Mouse (Mus musculus): ENCODE data around the gene Gfy. TPM values are rescaled to one million over a fixed set of nuclear protein-coding genes. Genes with fewer than 3 reads are reported as not detected.
A peak's percentile ranks its signal among the peaks of the same experiment; 100 is the strongest.

Gfy gene
- polyA plus RNA-seq, 1 experiment = not detected

DNA sequence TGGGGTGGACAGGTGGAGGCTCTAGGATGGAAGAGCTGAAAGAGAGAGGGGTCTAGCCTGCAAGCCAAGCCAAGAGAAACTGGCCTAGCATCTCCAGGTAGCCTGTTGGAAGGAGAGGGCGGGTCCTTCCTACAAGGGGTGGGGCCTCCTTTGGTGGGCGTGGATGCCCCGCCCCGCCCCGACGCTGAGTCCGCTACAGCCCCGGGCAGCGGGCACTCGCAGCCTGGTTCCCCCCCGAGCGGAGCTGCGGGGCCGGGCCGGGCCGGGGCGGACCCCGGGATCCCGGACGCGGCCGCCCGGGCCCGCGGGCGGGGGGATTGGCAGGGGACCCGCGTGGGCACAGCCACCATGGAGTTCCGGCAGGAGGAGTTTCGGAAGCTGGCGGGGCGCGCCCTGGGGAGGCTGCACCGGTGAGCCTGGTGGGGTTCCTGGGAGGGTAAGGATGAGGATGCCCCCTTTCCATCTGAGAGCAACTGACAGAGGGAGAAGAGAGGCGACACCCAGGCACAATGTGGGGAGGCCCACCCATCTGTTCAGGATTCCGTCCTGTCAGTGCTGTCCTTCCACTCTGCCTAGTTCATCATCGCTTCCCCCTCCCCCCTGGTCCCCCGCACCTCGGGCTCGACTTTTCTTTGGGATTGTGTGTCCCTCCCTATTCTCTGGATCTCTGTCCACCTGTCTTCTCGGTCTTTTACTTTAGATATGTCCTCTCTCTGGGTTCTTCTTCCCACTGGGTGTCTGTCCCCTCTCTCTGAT lies 15.5 kb downstream of the Gfy start, which contains the start of gene Slc17a7:
Gene Slc17a7 (plus strand): TSS at position 215 of the 756 bp plus-strand sequence.
- H3K4me3 ChIP-seq (ENCODE audit: extremely low read depth, insufficient read depth, insufficient read length) = no peak within 1 kb of the TSS
- TF ChIP-seq CTCF (IDR thresholded peaks at IDR 0.05; ENCODE audit: extremely low read depth, insufficient read depth, insufficient read length, insufficient replicate concordance) (no peak), POLR2A (IDR thresholded peaks at IDR 0.05; ENCODE audit: low read depth, low read length) (no peak)
- H3K27ac ChIP-seq (ENCODE audit: insufficient read depth, low read length) = no peak within 1 kb of the TSS
- DNase-seq (ENCODE audit: low read depth in 1 of 2, low spot score in 2 of 2) = no peak
- 0 out of 2 replicates have a peak, but pooled peaks cover 4% of the 10 kb centered on the region for H3K36me3 ChIP-seq (ENCODE audit: control insufficient read depth, insufficient read depth, low read length)
- 5% methylated on average over 39 of the region's 41 CpGs for WGBS
- H3K4me1 ChIP-seq (ENCODE audit: control insufficient read depth, insufficient read depth, insufficient read length) = peaks cover 3% of the 10 kb centered on the region
- H3K27me3 ChIP-seq (ENCODE audit: control insufficient read depth, insufficient read depth, low read length) = peaks cover 21% of the 10 kb centered on the region

DNA sequence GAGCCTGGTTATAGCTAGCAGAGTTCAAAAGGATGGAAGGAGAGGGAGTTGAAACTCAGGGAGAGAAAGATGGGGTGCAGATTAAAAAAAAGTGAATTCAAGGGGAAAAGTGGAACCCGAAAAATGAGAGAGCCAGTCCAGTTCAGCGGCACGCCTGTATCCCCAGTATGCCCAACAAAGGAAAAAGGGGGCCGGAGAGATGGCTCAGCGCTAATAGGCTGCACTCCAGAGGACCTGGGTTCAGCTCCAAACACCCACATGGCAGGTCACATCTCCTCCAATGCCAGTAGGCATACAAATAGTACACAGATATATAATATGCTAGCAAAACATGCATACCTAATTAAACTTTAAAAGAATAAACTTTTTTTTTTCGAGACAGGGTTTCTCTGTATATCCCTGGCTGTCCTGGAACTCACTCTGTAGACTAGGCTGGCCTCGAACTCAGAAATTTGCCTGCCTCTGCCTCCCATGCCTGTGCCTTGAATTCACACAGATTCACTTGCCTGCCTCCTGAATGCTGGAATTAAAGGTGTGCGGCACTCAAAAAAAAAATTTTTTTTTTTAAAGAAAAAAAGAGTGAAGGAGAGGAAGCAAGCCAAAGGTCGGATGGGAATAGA lies 16.3 kb downstream of the Gfy start:
- no peak for TF ChIP-seq CTCF (IDR thresholded peaks at IDR 0.05; ENCODE audit: extremely low read depth, insufficient read depth, insufficient read length, insufficient replicate concordance)
- no peak for TF ChIP-seq POLR2A (IDR thresholded peaks at IDR 0.05; ENCODE audit: low read depth, low read length)
- H3K4me3 ChIP-seq (ENCODE audit: extremely low read depth, insufficient read depth, insufficient read length) = no peak overlapping the region
- peaks cover 14% of the 10 kb centered on the region for H3K27me3 ChIP-seq (ENCODE audit: control insufficient read depth, insufficient read depth, low read length)
- H3K27ac ChIP-seq (ENCODE audit: insufficient read depth, low read length) = no peak overlapping the region
- H3K36me3 ChIP-seq (ENCODE audit: control insufficient read depth, insufficient read depth, low read length) = 0 out of 2 replicates have a peak, but pooled peaks cover 4% of the 10 kb centered on the region
- WGBS = 75% methylated on average over 9 of the region's 9 CpGs
- DNase-seq (ENCODE audit: low read depth in 1 of 2, low spot score in 2 of 2) = no peak
- H3K4me1 ChIP-seq (ENCODE audit: control insufficient read depth, insufficient read depth, insufficient read length) = peaks cover 3% of the 10 kb centered on the region

DNA sequence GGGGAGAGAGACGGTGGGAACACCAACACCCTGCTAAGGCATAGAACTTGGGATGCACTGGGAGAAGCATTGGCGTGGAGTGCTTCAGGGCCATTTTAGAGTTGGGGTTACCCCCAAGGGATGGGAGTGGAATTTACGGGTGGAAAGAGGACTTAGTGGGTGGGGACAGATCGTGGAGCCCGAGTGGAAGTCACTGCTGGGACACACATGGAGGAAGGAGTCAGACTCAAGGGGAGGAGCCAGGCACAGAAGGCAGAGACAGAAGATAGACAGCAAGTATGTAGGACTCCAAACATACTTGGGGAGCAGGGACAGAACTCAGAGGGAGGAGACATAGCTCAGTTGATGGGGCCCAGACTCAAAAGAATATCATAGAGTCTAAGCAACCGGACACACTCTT lies 16.8 kb downstream of the Gfy start:
- TF ChIP-seq CTCF (IDR thresholded peaks at IDR 0.05; ENCODE audit: extremely low read depth, insufficient read depth, insufficient read length, insufficient replicate concordance) = no peak
- no peak for TF ChIP-seq POLR2A (IDR thresholded peaks at IDR 0.05; ENCODE audit: low read depth, low read length)
- 30% methylated on average over 6 of the region's 6 CpGs for WGBS
- peaks cover 12% of the 10 kb centered on the region for H3K27me3 ChIP-seq (ENCODE audit: control insufficient read depth, insufficient read depth, low read length)
- no peak overlapping the region for H3K27ac ChIP-seq (ENCODE audit: insufficient read depth, low read length)
- no peak overlapping the region for H3K4me3 ChIP-seq (ENCODE audit: extremely low read depth, insufficient read depth, insufficient read length)
- no peak for DNase-seq (ENCODE audit: low read depth in 1 of 2, low spot score in 2 of 2)
- peaks cover 5% of the 10 kb centered on the region for H3K36me3 ChIP-seq (ENCODE audit: control insufficient read depth, insufficient read depth, low read length)
- H3K4me1 ChIP-seq (ENCODE audit: control insufficient read depth, insufficient read depth, insufficient read length) = peaks cover 3% of the 10 kb centered on the region

DNA sequence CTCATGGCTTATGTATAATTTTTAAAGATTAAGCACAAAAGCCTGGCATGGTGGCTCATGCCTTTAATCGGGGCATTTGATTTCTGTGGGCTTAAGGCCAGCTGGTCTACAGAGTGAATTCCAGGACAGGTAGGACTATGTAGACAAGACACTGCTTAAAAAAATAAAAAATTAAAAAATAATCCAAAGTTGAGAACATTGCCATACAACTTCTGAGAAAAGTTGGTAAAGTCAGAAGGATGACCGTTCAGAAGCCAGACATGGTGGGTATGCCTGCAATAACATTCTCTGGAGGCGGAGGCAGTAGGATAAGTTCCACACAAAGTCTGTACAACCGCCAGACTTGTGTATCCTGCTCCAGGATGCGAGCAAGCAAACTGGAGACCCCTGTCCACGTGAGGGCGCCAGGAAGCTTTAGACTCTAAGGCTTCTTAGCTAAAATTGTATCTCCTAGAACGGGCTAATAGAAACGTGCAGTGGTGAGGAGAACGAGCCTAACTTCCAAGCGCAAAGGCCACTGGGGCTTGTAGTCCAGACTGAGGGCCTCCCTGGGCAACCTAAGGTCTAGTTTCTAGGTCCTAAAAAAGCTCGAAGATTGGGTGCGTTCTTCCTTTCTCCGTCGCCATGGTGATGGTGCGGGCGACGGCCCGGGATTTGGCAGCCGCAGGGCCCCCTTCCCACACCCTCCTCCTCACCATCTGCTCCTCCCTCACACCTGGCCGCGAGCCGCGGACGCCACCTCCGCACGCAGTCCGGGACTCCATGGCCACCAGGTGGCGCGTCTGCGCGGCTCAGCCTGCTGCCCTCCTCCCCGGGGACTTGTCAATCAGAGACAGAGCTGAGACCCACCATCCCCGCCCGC lies 17.5 kb downstream of the Gfy start:
- WGBS = 5% methylated on average over 35 of the region's 35 CpGs
- peaks cover 6% of the 10 kb centered on the region for H3K36me3 ChIP-seq (ENCODE audit: control insufficient read depth, insufficient read depth, low read length)
- no peak overlapping the region for H3K27ac ChIP-seq (ENCODE audit: insufficient read depth, low read length)
- H3K4me3 ChIP-seq (ENCODE audit: extremely low read depth, insufficient read depth, insufficient read length) = peak overlapping the region; percentile 57; the same call in 1 of the 2 replicates
- TF ChIP-seq POLR2A (IDR thresholded peaks at IDR 0.05; ENCODE audit: low read depth, low read length) = no peak
- TF ChIP-seq CTCF (IDR thresholded peaks at IDR 0.05; ENCODE audit: extremely low read depth, insufficient read depth, insufficient read length, insufficient replicate concordance) = peak; percentile 95
- peaks cover 3% of the 10 kb centered on the region for H3K4me1 ChIP-seq (ENCODE audit: control insufficient read depth, insufficient read depth, insufficient read length)
- DNase-seq (ENCODE audit: low read depth in 1 of 2, low spot score in 2 of 2) = peak; percentile 69 to 88
- peaks cover 9% of the 10 kb centered on the region for H3K27me3 ChIP-seq (ENCODE audit: control insufficient read depth, insufficient read depth, low read length)

DNA sequence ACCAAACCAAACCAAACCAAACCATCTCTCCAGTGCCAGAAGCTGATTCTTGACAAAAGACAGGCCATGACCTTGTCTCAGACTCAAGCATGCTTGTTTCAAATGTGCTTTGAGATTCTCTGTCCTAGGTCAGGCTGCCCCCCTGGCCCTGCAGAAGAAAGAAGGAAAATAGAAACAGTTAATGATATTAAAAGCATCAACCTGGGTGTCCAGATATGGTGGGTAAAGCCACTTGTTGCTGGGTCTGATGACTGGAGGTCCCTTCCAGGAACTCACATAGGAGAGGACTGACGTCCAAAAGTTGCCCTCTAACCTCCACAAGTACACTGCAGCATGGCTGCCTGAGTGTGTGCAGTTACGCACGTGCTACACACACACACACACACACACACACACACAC lies 18.5 kb downstream of the Gfy start:
- Histone ChIP-seq H3K36me3 (ENCODE audit: control insufficient read depth, insufficient read depth, low read length) (peaks cover 6% of the 10 kb centered on the region), H3K27ac (ENCODE audit: insufficient read depth, low read length) (no peak overlapping the region), H3K27me3 (ENCODE audit: control insufficient read depth, insufficient read depth, low read length) (peaks cover 9% of the 10 kb centered on the region), H3K4me3 (ENCODE audit: extremely low read depth, insufficient read depth, insufficient read length) (no peak overlapping the region), H3K4me1 (ENCODE audit: control insufficient read depth, insufficient read depth, insufficient read length) (peaks cover 3% of the 10 kb centered on the region)
- no peak for DNase-seq (ENCODE audit: low read depth in 1 of 2, low spot score in 2 of 2)
- WGBS = 95% methylated on average over 3 of the region's 3 CpGs
- TF ChIP-seq CTCF (IDR thresholded peaks at IDR 0.05; ENCODE audit: extremely low read depth, insufficient read depth, insufficient read length, insufficient replicate concordance) (no peak), POLR2A (IDR thresholded peaks at IDR 0.05; ENCODE audit: low read depth, low read length) (no peak)

DNA sequence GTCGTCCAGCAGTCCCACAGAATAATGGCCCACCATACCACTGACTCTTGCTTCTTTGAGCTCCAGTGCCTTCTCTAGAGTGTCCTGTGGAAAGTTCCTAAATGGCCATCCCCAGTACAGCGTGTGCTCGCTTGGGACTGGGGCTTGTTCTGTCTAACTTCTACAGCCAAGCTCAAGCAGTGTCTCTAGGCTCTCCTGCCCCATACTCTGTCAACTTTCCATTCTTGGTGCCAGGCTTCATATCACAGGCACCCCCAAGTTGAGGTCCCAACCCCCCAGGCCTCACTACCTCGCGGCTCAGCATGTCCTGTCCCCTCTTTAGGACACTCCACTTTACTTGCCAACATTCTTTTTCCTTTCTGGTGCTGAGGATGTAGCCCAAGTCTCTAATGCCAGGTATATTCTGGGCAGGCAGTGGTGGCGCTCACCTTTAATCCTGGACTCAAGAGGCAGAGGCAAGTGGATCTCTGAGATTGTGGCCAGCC lies 19.0 kb downstream of the Gfy start:
- Histone ChIP-seq H3K4me3 (ENCODE audit: extremely low read depth, insufficient read depth, insufficient read length) (no peak overlapping the region), H3K27ac (ENCODE audit: insufficient read depth, low read length) (no peak overlapping the region), H3K27me3 (ENCODE audit: control insufficient read depth, insufficient read depth, low read length) (peaks cover 9% of the 10 kb centered on the region), H3K36me3 (ENCODE audit: control insufficient read depth, insufficient read depth, low read length) (peaks cover 6% of the 10 kb centered on the region), H3K4me1 (ENCODE audit: control insufficient read depth, insufficient read depth, insufficient read length) (peaks cover 3% of the 10 kb centered on the region)
- TF ChIP-seq POLR2A (IDR thresholded peaks at IDR 0.05; ENCODE audit: low read depth, low read length) (no peak), CTCF (IDR thresholded peaks at IDR 0.05; ENCODE audit: extremely low read depth, insufficient read depth, insufficient read length, insufficient replicate concordance) (no peak)
- 92% methylated on average over 6 of the region's 6 CpGs for WGBS
- DNase-seq (ENCODE audit: low read depth in 1 of 2, low spot score in 2 of 2) = no peak

All from spleen, adult 2 months (tissue).